Mouse (Mus musculus) megakaryocyte progenitor cell, adult 5-6 weeks (primary cell): ENCODE results near the gene Tmem211. TPM values are rescaled to one million over a fixed set of nuclear protein-coding genes. Genes with fewer than 3 reads are reported as not detected.

ENCODE experiments used
- ATAC-seq: replicated peaks from 2 replicates; pipeline ENCODE4 v1.8.0; 2016; ENCODE audit warnings: mild to moderate bottlenecking, moderate TSS enrichment, inconsistent platforms; ENCODE audit not compliant: poor library complexity
- total RNA-seq, 2 experiments: library from RNA; stranded (forward) in 1 of 2; stranded (reverse) in 1 of 2; fragments of 157-497, 149-512 nt in 1 of 2; fragments of 200-1000 nt in 1 of 2; gene quantifications; 2 replicates each; pipeline versions ENCODE4 v1.2.3 to v1.2.4; 2015 to 2017

Gene Tmem211
- total RNA-seq, 2 experiments from 2014 or later: not detected

DNA sequence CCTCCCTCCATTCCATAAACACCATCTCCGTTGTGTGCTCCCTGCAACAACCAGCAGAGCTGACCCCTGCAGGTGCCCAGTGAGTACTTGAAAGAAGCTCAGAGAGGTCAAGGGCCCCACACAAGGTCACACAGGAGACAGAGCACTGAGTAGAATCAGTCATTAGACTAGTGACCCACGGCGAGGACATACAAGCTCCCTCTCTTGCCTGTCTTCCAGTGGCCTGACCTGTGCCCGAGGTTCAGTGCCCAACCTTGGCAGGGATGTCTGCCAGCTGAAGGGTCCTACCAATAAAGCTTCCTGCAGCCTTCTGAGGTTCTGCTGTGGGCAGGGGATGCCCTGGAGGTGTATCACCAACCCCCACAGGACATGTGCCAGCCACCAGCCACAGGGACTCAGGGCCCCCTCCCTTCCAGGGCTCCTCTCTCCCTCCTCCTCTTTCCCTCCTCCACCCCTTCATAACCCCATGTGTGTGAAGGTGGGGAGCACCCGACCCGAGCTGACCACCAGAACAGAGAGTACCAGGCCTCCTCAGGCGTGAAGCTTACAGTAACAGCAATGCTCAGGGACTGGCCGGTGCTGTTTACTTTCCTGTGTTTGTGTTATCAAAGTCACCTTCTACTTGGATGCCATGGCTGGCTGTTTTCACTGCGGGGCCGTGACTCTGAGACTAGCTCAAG is 14.4 kb upstream of the Tmem211 start:
- ATAC-seq: no peak

DNA sequence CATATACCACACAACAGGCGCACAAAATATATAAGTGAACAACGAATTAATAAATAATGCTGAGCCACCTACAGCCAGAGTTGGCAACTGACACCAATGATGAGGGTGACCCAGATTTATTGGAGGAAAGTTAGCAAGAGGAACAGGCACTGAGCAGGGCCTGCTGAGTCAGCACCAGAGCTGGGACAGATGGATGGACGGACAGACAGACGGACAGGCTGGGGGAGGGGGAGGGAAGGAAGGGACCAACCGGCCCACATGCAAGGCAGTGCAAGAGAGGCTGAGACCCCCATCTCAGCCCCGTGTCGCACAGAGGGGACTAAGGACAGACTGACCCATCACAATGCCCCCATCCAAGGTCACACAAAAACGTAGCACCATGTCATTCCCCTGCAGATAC is 12.7 kb upstream of the Tmem211 start:
- no peak for ATAC-seq

DNA sequence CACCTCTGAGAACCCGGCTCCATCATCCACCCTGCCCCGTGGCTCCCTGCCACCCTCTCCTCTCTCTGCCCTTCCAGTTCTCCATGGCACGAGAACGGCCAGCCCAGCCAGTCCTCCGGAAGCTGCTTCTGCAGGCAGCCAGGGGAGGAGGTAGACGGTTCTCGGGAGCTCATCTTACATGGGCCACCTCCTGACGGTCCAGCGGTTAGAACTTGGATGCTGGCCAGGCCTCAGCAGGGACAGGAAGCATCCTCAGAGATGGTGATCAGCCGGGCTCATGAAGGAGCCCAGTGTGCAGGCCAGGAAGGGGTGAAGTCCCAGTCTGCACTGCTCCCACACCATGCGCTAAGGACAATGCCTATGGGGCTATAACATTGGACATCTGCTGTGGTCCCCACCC is 12.3 kb upstream of the Tmem211 start:
- ATAC-seq: peak; percentile 45

DNA sequence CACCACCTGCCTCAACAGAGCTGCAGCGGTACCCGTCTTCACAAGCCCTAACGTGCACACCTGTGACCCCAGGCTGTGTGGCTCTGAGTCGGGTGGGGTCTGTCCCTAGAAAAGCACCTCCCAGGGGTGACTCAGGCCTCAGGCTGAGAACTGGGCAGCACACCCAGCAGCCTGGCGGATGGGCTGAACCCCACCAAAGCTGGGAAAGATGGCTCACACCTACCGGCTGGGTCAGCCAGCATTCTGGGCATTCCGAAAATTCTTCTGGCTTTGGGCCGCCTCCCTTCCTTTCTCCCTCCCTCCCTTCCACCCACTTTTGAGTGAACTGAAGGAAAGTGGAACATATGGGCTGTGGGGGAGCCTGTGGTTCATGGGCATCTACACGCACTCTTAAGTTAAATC is 11.1 kb upstream of the Tmem211 start:
- ATAC-seq: no peak

DNA sequence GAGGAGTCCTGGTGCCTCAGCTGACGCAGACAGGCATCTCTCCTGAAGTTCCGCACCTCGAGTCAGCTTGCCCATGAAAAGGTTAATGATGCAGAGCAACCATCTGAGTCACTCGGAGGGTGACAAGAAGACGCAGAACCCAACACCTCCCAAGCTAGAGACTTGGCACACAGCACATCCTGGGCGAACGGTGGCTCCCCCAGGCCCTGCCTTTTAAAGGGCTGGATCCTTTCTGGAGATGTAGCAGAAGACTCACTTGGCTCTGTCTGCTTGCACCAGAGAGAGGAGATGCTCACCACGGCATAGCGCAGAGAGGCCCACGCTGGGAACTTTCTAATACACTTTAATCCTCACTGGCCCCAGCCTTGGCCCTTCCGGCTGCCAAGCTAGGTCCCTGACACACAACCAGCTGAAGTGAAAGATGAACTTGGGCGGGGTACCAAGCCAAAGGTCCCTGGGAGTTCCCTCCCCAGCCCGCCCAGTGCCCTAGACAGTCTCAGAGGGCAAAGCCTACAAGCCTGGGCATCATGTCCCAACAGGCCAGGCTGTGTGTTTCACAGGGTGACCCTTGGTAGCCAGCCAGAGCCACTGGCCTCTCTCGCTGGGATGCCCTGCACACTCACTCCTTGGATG is 10.3 kb upstream of the Tmem211 start:
- ATAC-seq: no peak

DNA sequence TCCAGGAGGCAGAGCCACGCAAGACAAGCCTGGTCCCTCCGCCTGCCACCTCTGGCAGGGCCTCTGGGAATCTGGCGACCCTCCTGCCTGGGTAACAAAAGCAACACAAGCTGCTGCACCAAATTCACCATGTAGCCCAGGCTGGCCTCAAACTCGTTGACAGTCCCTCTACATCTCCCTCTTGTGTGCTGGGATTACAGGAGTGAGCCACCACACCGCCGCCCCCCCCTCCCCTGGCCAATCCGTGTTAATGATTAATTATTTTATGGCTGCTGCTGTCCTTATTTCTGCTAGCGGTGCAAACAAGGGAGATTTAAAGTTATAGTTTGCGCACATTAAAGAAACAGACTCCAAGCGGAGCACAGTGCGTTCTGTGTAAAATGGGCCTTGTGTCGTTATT is 9.6 kb upstream of the Tmem211 start:
- ATAC-seq: no peak

DNA sequence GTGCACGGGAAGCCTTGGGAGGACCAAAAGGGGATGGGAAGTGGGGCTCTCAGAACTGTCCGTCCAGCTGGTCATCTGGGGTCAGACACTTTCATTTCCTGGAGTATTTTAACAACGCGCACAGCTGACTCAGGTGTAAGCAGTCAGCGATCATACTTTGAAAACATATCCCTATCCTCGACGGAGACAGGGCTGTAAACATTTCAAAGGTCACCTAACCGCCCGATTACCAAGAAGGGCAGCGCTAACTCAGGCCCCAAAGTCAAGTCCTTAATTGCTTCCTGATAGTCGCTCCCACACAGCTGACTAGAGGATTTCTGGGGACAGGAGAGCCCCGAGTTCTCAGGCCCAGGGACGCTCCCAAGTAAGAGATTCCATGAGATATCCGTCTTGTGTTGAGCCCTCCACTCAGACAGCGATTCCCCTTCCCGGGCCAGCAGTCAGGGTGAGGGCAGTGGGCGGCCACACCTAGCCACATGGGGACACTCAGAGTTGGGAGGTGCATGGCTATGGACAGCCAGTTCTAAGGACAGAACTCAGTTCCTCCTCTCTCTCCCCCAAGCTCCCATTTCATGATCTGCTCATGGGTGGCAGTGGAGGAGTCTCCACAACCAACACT is 8.0 kb upstream of the Tmem211 start:
- no peak for ATAC-seq

DNA sequence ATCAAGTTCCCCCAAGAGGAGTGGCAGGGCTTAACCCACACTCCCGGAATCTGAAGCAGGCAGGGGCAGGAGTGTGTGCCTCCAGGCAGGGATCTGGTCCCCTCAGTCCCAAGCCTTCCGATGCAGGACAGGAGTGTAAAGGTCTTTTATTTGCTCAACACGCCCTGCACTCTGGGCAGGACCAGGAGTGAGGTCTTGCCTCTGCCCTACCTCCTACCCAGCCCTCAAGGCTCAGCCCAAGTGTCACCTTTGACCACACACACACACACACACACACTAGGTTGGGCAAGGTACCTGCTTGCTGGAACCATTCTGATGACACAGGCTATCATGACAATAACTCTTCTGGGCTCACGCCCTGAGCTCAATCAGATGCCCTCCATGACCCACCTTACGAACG is 7.3 kb upstream of the Tmem211 start:
- ATAC-seq: no peak

DNA sequence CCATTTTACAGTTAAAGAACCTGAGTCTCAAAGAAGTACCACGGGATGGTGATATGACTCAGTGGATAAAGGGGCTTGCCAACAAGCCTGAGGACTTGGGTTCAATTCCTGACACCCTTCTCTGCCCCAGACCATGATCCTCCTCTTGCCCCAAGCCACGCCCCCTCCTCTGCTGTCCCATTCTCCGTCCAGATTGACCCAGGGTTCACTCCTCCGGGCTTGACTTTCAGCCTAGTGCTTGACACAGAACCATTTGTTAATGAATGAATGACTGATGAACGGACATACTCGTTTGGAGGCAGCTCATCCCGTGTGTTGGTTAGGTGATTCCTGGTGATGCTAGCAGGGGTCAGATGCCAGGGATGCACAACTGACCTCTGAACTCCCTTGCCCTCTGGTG is 6.8 kb upstream of the Tmem211 start:
- ATAC-seq: no peak

DNA sequence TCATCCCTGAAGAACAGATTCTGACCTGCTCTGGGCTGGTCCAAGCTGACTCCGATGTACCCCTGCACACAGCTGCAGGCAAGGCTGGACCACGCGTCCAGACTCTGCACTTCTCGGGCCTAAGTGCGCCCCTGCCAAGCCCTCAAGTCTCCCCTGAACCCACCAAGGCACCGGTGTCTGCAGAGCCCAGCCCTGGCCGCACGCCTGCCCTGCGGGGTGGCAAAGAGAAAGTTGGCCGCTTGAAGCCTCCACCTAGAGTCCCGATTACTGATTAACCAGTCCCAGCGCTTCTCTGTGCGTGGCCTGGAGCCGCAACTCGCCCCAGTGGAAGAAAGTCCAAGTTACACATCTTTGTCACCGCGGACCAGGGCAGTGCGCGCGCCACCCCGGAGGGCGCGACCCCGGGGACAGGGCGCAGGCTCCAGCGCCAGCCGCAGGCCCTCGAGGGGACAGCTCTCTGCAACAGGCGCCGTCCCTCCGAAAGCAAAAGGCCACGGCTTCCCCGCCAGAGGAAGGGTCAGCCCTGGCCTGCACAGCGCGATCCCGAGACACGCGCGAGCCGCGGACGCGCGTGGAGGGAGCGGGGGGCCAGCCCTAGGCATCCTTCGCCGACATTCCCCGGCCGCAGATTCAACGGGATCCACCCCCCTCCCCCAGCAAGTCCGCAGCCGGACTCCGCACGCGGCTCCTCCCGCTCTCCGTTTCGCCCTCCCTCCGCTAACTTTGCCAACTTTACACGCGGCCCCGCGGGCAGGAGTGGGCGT is 6.1 kb upstream of the Tmem211 start:
- ATAC-seq: peak; percentile 45

DNA sequence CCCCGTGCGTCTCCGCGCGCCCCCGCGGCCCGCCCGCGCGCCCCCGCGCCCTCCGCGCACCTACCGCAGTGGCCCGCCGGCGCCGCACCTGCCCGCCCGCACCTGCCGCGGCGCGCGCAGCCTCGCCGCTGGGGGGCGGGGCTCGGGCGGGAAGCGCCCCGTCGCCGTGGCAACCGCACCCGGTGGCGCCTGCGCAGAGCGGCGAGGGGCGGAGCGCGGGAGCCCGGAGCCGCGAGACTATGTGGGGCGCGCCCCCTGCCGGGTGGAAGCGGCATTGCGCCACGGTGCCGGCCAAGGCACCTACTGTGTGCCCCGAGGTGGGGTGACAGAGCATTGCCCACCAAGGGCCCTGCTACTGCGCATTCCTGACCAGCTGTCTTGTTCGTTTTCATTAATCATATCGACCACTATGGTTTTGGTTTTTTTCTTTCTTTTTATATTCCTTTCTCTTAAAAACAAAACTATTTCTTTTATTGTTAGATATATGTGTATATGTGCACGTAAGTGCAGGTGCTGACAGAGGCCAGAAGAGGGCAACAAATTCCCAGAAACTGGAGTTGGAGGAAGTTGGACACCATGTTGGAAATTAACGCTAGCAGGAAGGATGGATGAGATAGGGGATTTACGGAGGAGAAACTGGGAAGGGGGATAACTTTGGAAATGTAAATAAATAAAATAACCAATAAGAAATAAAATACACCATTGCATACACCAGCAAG is 5.4 kb upstream of the Tmem211 start, which contains the start of gene 2900026A02Rik:
2900026A02Rik (minus strand) TSS at position 90 of the 719 bp plus-strand sequence.
- ATAC-seq: peak; percentile 79

DNA sequence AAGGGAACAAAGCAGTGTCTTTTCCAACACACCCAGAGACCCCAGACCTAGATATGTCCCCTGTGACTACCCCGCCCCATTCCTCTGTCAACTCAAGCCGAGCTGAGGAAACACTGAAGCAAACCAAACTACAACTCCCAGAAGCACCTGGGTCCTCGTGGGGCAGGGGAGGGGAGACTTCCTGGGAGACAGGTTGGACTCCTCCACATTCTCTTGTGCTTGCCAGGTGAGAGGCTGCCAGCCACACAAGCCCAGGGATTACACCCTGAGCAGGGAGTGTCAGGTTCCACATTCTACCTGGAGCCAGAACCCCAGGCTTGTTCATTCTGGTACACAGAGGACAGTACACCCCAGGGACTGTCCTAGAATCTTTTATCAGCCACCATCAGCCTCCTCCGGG is 2.8 kb upstream of the Tmem211 start:
- no peak for ATAC-seq

DNA sequence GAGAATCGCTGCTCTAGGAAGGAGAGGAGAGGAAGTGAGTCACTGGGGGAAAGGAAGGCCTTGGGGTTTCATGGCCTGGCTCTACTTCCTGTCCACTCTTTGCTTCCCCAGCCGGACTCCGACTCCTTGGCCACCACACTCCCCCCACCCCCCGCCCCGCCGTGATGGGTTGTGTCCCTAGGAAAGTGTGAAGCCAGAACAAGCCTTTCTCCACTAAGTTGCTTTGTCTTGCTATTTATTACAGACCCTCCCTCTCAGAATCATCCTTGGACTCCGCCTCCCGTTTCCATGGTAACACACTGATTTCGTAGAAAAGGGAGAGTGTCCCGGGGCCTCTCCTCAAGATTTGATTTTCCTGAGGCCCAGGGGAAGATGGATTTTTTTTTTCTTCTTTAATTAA is 1.4 kb upstream of the Tmem211 start:
- no peak for ATAC-seq

DNA sequence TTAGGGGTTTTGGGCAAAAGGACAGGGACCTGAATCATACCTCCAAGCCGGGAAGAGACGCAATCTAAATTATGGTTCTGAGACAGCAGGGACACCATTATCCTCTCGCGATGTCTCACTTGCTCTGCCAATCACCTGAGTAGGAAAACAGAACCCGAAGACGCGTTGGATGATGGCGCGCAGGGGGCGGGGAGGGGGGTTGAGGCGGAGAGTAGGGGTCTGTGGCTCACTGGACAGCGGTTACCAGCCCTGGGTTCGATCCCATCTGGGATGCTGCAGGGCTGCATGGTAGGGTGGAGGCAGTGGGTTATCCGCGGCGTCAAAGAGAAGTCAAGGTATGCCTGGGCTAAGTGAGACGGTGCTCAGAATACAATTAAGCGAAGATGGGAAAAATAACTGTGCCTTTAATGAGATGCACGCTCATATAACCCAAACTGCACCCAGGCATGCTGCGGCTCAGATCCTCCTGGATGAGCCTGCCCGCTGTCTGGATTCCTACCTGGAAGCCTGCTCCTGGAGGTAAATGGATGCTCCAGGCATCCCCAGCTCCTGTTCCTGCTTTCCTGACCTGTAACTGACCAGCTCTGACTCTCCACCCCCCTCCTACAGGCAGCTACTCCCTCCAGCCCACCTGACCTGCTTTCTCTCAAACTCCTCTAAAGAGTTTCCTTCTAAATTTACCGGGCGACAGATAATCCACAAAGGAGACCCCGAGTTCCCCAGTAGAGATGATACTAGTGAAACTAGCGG is 848 bp upstream of the Tmem211 start:
- ATAC-seq: no peak

DNA sequence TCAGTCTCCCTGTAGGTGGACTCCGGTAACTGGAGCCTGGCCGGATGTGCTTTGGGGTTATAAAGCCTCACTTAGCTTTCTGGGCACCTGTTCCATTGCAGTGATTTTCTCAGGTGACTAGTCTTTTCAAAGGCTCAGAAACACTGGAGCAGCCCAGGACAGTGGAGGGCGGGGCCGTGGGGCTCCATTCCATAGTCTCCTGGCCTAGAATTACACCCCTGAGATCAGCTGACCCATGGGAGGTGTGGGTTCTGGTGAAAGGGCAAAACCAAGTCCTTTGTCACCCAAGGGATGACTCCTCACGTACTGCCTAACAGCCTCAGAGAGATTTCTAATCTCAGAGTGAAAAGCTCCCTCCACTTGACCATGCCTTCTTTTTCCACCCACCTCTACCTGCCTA is 3.5 kb downstream of the Tmem211 start:
- no peak for ATAC-seq

DNA sequence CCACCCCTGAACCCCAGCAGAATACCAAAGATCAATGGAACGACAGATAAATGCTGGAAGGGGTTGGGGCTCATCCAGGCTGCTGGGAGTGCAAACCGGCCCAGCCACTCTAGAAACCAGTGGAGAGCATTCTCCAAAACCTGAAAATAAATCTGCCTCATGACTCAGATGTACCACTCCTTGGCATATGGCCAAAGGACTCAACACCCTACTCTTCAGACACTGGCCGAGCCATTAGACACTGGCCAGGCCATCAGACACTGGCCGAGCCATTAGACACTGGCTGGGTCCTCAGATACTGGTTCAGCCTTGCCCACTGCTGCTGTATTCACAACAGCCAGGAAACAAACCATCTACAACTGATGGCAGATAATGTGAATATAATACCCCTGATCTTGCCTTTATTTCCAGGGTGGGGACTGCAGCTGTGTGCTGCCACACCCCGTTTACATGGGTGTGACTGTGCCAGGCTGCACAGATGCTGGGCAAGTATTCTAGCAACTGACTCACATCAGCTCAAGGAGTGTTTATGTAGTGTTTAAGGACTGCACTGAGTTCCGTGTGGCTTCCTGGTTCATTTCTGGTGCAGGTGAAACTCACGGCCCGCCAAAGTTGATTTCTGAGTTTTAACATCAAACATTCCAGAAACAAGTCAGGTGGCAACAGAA is 22.7 kb downstream of the Tmem211 start:
- ATAC-seq: peak; percentile 60

DNA sequence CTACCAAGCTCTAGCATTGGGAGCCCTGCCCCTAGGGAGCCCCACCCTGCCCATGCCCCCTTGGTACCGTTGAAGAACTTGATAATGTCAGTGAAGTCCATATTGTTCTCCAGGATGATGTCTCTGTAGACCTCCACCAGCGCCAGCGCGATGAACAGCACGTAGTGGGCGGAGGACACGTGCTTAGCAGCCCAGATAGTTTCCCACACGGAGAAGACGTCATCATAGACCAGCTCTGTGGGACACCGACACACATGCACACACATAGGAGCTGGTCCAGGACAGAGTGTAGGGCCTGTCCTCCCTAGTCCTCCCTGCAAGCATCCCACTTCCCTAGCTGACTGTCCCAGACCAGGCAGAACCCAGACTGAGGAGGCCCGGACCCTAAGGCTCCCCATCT is 24.1 kb downstream of the Tmem211 start:
- ATAC-seq: no peak

DNA sequence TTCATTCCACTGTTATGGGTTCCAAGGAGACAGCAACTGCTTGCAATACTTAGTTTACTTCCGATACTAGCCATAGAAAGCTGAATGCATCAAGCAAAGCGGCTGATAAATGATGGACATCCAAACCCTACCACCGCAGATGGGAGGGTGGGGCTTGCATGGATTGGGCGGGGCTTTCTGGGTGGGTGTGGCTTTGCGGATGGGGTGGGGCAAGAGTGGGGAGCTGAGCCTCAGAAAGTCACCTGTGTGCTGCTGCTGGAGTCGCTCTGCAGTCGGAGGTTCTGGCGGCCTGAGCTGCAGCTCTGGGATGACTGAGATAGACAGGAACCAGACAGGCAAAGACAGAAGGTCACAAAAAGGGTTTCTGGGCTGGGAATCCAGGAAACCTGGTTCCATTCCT is 38.9 kb downstream of the Tmem211 start:
- no peak for ATAC-seq

DNA sequence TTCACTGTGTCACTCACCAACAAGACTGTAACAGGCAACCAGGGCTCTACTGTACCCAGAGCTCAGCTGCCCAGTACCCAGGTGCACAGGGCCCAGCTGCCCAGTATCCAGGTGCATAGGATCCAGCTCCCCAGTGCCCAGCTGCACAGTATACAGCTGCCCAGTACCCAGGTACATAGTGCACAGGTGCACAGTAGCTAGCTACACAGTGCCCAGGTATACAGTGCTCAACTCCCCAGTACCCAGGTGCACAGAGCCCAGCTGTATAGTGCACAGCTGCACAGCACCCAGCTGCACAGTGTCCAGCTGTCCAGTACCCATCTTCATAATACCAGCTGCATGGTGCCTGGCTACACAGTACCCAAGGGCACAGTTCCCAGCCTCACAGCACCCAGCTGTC is 41.5 kb downstream of the Tmem211 start:
- ATAC-seq: no peak

DNA sequence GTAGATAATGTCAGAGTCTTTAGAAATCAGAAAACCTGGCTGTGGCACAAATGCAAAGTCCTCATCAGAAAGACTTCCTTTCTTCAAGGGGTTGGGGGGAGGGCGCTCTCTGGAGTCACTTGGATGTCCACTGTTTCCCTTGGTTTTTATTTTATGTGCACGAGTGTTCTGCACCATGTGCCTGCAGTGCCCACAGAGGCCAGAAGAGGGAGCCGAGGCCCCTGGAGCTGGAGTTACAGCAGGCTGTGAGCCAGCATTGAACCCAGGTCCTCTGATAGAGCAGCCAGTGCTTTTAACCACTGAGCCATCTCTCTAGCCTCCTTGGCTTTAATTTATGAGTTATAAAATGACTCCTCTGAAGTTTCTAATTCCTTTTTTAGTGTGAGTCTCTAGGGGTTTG is 43.3 kb downstream of the Tmem211 start:
- ATAC-seq: no peak
